Mouse (Mus musculus) lung, embryonic 15.5 days (tissue): ENCODE measurements around the gene Gcnt2. TPM values are rescaled to one million over a fixed set of nuclear protein-coding genes. Genes with fewer than 3 reads are reported as not detected.
A peak's percentile ranks its signal among the peaks of the same experiment; 100 is the strongest.
"Not testable (repeated sequence)": the region's sequence is repeated elsewhere in the genome, so short reads cannot be mapped to it uniquely, and the experiment has no call there.

ENCODE experiments used
- ATAC-seq: fragments of 200-750 bp; cut with Nextera tagmentation; 2 replicates; pipeline ENCODE4 v1.8.0; 2017; ENCODE audit warnings: moderate number of reproducible peaks, borderline replicate concordance; ENCODE audit not compliant: low FRiP score, low TSS enrichment; ENCODE audit errors: extremely low read depth
- H3K27ac ChIP-seq: fragments of 300-500 bp; sonication (generic); 2 replicates; pipeline ENCODE4 v1.5.1; 2015; ENCODE audit warnings: moderate library complexity, mild to moderate bottlenecking, inconsistent platforms
- H3K27me3 ChIP-seq: fragments of 300-500 bp; sonication (generic); 2 replicates; pipeline ENCODE4 v1.6.1; 2015; ENCODE audit warnings: inconsistent platforms
- H3K36me3 ChIP-seq: fragments of 300-500 bp; sonication (generic); 2 replicates; pipeline ENCODE4 v1.6.1; 2015; ENCODE audit warnings: inconsistent platforms
- H3K4me1 ChIP-seq: fragments of 300-500 bp; sonication (generic); 2 replicates; pipeline ENCODE4 v1.6.1; 2015; ENCODE audit warnings: inconsistent platforms
- H3K4me2 ChIP-seq: fragments of 300-500 bp; sonication (generic); 2 replicates; pipeline ENCODE4 v1.6.1; 2015; ENCODE audit warnings: inconsistent platforms, mild to moderate bottlenecking, moderate library complexity
- H3K4me3 ChIP-seq: fragments of 300-500 bp; sonication (generic); 2 replicates; pipeline ENCODE4 v1.5.1; 2015; ENCODE audit warnings: mild to moderate bottlenecking, inconsistent platforms
- H3K9ac ChIP-seq: fragments of 300-500 bp; sonication (generic); 2 replicates; pipeline ENCODE4 v1.6.1; 2015; ENCODE audit warnings: inconsistent platforms
- H3K9me3 ChIP-seq: fragments of 300-500 bp; sonication (generic); 2 replicates; pipeline ENCODE4 v1.6.1; 2016; ENCODE audit warnings: inconsistent platforms
- WGBS: fragments of 180-500 bp; shearing (Covaris S2); methylation state at CpG from one replicate; pipeline ENCODE4 v1.1.7; 2015; 5-methylcytosine and 5-hydroxymethylcytosine counted together
- polyA plus RNA-seq: library from polyadenylated mRNA; unstranded; fragments of >200 nt; fragmentation: Nextera tagmentation; extraction: Ambion mirVana; gene quantifications from 2 replicates; pipeline ENCODE4 v1.2.1, GENCODE M21; 2015

The Gcnt2 gene
- polyA plus RNA-seq, 1 experiment from 2014 or later = 4.0 TPM

DNA sequence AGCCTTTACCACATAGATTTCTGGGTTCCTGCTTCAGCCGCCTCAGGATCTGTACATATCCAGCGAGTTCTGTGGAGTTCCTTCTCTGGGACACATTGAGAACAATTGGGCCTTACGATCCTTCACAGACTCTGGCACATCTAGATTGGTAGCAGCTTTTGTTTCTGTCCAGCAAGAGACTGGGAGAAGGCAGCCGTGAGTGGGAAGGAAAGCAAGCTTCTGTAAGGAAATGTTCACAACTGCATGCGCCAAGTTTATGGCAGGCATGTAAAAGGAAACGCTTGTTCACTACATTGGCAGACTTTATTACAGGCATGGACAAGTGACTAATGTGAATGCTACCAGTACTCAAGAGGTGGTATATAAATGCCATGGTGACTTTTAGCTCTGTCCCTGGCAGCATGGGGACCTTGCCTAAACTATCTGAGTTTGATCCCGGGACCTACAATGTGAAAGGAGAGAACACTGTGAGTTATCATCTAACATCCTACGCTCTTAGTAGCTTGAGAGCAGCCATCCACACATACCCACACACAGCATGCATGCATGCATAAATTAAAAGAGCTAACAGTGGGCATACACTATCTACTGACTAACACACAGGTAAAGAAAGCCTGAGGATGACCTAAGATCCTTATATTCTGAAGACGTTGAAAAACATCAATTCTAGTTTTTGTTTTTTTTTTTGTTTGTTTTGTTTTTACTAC, 68.8 kb downstream of the Gcnt2 start:
- Histone ChIP-seq H3K9ac (no peak overlapping the region), H3K36me3 (no peaks in the 10 kb centered on the region), H3K4me1 (peaks cover 5% of the 10 kb centered on the region; the same call in 1 of the 2 replicates), H3K4me3 (no peak overlapping the region), H3K9me3 (no peaks in the 10 kb centered on the region), H3K27me3 (no peaks in the 10 kb centered on the region), H3K4me2 (no peak overlapping the region), H3K27ac (peak overlapping the region; percentile 50)
- no peak for ATAC-seq
- 65% methylated on average over 9 of the region's 9 CpGs for WGBS

- not testable (repeated sequence) for H3K27me3 ChIP-seq, H3K9ac ChIP-seq, H3K36me3 ChIP-seq, H3K4me2 ChIP-seq, H3K9me3 ChIP-seq, H3K4me3 ChIP-seq, H3K4me1 ChIP-seq, H3K27ac ChIP-seq
- WGBS = no CpG with 5 or more reads among the region's 2 CpGs
- ATAC-seq = peak; percentile 81; the same call in 1 of the 2 replicates
Observed at GRCm38 (mm10) chr13:40931871-40932270, 72.3 kb downstream of the Gcnt2 start.

DNA sequence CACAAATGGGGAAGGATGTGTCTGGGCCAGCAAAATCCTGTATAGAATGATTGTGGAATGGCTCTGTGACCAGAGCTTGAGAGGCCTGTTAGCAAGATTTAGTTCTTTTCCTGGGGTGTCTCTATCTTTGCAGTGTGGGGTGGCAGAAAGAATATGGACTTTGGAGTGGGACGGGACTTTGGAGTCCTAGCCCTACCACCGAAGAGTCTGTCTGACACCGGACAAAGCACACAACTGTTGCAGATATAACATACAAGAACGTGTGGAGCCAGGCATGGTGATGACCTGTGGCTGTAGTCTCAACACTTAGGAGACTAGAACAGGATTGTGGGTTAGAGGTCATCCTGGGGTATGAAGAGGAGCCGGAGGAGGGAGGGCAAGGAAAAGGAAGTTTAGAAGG, 73.0 kb downstream of the Gcnt2 start:
- H3K4me3 ChIP-seq = no peak overlapping the region
- H3K9ac ChIP-seq = no peak overlapping the region
- no peaks in the 10 kb centered on the region for H3K9me3 ChIP-seq
- peaks cover 5% of the 10 kb centered on the region; the same call in 1 of the 2 replicates for H3K4me1 ChIP-seq
- no peak for ATAC-seq
- H3K27ac ChIP-seq = no peak overlapping the region
- no peak overlapping the region for H3K4me2 ChIP-seq
- 67% methylated on average over 5 of the region's 5 CpGs for WGBS
- H3K27me3 ChIP-seq = no peaks in the 10 kb centered on the region
- no peaks in the 10 kb centered on the region for H3K36me3 ChIP-seq

- ATAC-seq = no peak
Observed at GRCm38 (mm10) chr13:40934341-40934740, 74.8 kb downstream of the Gcnt2 start.

GRCm38 (mm10) chr13:40937586-40937985, 78.0 kb downstream of the Gcnt2 start:
- Histone ChIP-seq H3K4me2 (no peak overlapping the region), H3K27ac (no peak overlapping the region), H3K4me1 (peaks cover 6% of the 10 kb centered on the region; the same call in 1 of the 2 replicates), H3K27me3 (no peaks in the 10 kb centered on the region), H3K9ac (no peak overlapping the region), H3K4me3 (no peak overlapping the region), H3K36me3 (no peaks in the 10 kb centered on the region), H3K9me3 (no peaks in the 10 kb centered on the region)
- 88% methylated on average over 5 of the region's 5 CpGs for WGBS
- no peak for ATAC-seq

More at GRCm38 (mm10) chr13:40934341-40934740, 74.8 kb downstream of the Gcnt2 start:
- no peak overlapping the region for H3K27ac ChIP-seq
- no peak overlapping the region for H3K4me2 ChIP-seq
- no peaks in the 10 kb centered on the region for H3K9me3 ChIP-seq
- H3K4me3 ChIP-seq = no peak overlapping the region
- H3K27me3 ChIP-seq = no peaks in the 10 kb centered on the region
- peaks cover 11% of the 10 kb centered on the region; the same call in 1 of the 2 replicates for H3K4me1 ChIP-seq
- WGBS = 72% methylated on average over 3 of the region's 3 CpGs
- H3K36me3 ChIP-seq = no peaks in the 10 kb centered on the region
- H3K9ac ChIP-seq = no peak overlapping the region

GRCm38 (mm10) chr13:40938485-40939357, 79.2 kb downstream of the Gcnt2 start:
- no peaks in the 10 kb centered on the region for H3K36me3 ChIP-seq
- H3K4me2 ChIP-seq = no peak overlapping the region
- H3K4me1 ChIP-seq = peaks cover 6% of the 10 kb centered on the region; the same call in 1 of the 2 replicates
- no peak overlapping the region for H3K27ac ChIP-seq
- ATAC-seq = peak; percentile 52; the same call in 1 of the 2 replicates
- 57% methylated on average over 11 of the region's 11 CpGs for WGBS
- no peak overlapping the region for H3K9ac ChIP-seq
- no peaks in the 10 kb centered on the region for H3K9me3 ChIP-seq
- no peaks in the 10 kb centered on the region for H3K27me3 ChIP-seq
- H3K4me3 ChIP-seq = no peak overlapping the region

- Histone ChIP-seq H3K27ac (no peak overlapping the region), H3K4me1 (peaks cover 13% of the 10 kb centered on the region), H3K4me2 (no peak overlapping the region), H3K4me3 (no peak overlapping the region), H3K27me3 (no peaks in the 10 kb centered on the region), H3K9me3 (no peaks in the 10 kb centered on the region), H3K9ac (no peak overlapping the region), H3K36me3 (no peaks in the 10 kb centered on the region)
- ATAC-seq = no peak
- 81% methylated on average over 1 of the region's 1 CpGs for WGBS
Observed at GRCm38 (mm10) chr13:40943066-40943465, 83.5 kb downstream of the Gcnt2 start.

DNA sequence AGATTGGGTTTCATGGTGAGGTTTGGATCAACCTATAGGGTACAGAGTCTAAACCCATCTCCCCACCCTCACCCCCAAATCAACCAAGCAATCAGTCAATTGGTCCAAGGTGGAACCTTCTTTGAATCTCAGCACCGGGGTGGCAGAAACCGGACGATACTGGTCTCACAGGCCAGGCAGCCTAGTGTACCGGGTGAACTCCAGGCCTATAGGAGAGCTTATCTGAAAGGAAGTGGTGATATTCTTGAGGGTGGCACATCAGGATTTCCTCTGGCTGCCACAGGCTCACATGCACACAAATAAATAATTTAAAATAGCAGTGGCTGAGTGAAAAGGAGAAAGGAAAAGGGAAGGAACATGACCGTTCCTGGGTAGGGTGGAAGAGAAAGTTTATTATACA, 84.4 kb downstream of the Gcnt2 start:
- Histone ChIP-seq H3K36me3 (no peaks in the 10 kb centered on the region), H3K4me1 (peaks cover 11% of the 10 kb centered on the region), H3K27me3 (no peaks in the 10 kb centered on the region), H3K9me3 (no peaks in the 10 kb centered on the region), H3K4me3 (no peak overlapping the region), H3K4me2 (no peak overlapping the region), H3K27ac (no peak overlapping the region), H3K9ac (no peak overlapping the region)
- 56% methylated on average over 5 of the region's 5 CpGs for WGBS
- ATAC-seq = no peak

GRCm38 (mm10) chr13:40944346-40944745, 84.8 kb downstream of the Gcnt2 start:
- ATAC-seq = no peak
- H3K4me2 ChIP-seq = no peak overlapping the region
- no peak overlapping the region for H3K27ac ChIP-seq
- no peaks in the 10 kb centered on the region for H3K36me3 ChIP-seq
- WGBS = 24% methylated on average over 3 of the region's 3 CpGs
- no peaks in the 10 kb centered on the region for H3K27me3 ChIP-seq
- no peak overlapping the region for H3K9ac ChIP-seq
- H3K9me3 ChIP-seq = no peaks in the 10 kb centered on the region
- H3K4me1 ChIP-seq = peaks cover 9% of the 10 kb centered on the region; the same call in 1 of the 2 replicates
- H3K4me3 ChIP-seq = no peak overlapping the region

- Histone ChIP-seq H3K27ac (no peak overlapping the region), H3K4me2 (no peak overlapping the region), H3K27me3 (no peaks in the 10 kb centered on the region), H3K4me1 (peaks cover 9% of the 10 kb centered on the region; the same call in 1 of the 2 replicates), H3K9ac (no peak overlapping the region), H3K9me3 (no peaks in the 10 kb centered on the region), H3K4me3 (no peak overlapping the region), H3K36me3 (no peaks in the 10 kb centered on the region)
- no peak for ATAC-seq
- 62% methylated on average over 3 of the region's 3 CpGs for WGBS
Observed at GRCm38 (mm10) chr13:40946513-40946912, 87.0 kb downstream of the Gcnt2 start.

DNA sequence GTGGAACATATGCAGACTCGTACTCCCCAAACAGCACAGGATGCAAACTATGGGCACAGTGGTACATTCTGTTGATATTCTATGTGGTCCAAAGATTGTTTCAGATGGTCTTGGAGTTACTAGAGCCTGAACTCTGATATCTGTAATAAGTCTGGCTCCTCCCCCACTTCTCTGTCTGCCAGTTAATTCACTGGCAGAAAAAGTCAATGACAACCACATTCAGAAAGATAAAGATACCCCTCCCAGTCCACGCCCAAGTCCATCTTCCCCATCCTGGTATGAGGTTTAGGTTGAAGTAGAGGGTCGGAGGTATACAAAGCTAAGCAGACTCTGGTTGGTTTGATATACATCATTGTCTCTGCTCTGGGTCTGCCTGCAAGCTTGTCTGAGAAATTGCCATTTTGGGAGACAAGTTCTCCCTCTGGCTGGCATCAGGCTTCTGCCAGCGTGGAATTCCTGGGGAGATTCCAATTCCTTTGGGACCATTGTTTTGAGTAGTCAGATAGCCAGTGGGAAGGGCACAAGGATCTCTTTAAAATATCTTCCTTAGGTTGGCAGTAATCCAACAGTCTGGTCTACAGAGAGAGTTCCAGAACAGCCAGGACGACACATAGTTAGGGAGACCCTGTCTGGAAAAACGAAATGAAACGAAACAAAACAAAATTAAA, 88.1 kb downstream of the Gcnt2 start:
- H3K4me2 ChIP-seq = no peak overlapping the region
- WGBS = 64% methylated on average over 7 of the region's 7 CpGs
- no peak for ATAC-seq
- peaks cover 9% of the 10 kb centered on the region; the same call in 1 of the 2 replicates for H3K4me1 ChIP-seq
- no peak overlapping the region for H3K9ac ChIP-seq
- H3K27me3 ChIP-seq = no peaks in the 10 kb centered on the region
- no peaks in the 10 kb centered on the region for H3K9me3 ChIP-seq
- no peak overlapping the region for H3K4me3 ChIP-seq
- 0 out of 2 replicates have a peak overlapping the region, but pooled peaks have one; percentile 24 for H3K27ac ChIP-seq
- H3K36me3 ChIP-seq = no peaks in the 10 kb centered on the region
